Comparison of ENCODE assay signal across 25 mouse cellular contexts in the genomic region with DNA sequence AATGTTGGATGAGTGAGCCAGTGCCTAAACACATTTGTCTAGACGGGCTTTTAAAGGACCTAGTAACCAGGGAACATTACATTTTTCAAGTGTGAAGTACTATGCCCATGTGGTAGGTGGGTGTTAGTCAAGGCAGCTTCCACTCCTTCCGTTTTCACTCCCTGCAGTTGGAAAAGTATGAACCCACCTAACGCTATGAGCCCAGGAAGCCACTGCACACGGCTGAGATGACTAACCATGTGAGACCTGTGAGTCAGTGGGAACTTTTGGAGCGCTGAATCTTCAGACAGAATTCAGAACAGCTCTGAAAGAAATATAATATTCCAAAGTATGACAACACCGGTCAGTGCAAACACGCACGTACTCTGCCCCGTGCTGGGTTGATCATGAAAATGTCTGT.
DNase-seq lines count a peak whose midpoint lies in the region; ATAC-seq lines count a peak whose summit lies in the region.
"Had no signal": no experiment of that assay in that cellular context is flagged by ENCODE, and none has a peak within 500 bp of the region (broad histone marks: within the 10 kb centered on the region; RNA-seq: fewer than 3 reads in every experiment).

No protein-coding gene starts in this region.

- no peaks in the 10 kb centered on the region for H3K9me3 ChIP-seq in heart, embryonic 10.5 days
- no peaks in the 10 kb centered on the region for H3K9me3 ChIP-seq in heart, embryonic 11.5 days (replicated peaks; ENCODE audit: control insufficient read depth, low read length)
- H3K9me3 ChIP-seq: embryonic facial prominence, embryonic 15.5 days; hindbrain, embryonic 13.5 days; limb, embryonic 10.5 days; liver, embryonic 15.5 days had no signal

- no peak overlapping the region for H3K4me3 ChIP-seq in heart, embryonic 10.5 days
- H3K4me3 ChIP-seq in heart, embryonic 11.5 days (ENCODE audit: low read depth, low read length), result no peak overlapping the region
- H3K4me3 ChIP-seq: embryonic facial prominence, embryonic 15.5 days; heart, adult 2 months; heart, embryonic 15.5 days; hindbrain, embryonic 13.5 days; limb, embryonic 10.5 days; liver, embryonic 15.5 days; midbrain, embryonic 10.5 days had no signal

- 94% methylated on average over 9 of the region's 9 CpGs for WGBS in heart, embryonic 10.5 days
- WGBS in heart, embryonic 11.5 days (ENCODE audit: insufficient replicate concordance), result 95% methylated on average over 9 of the region's 9 CpGs

- H3K36me3 ChIP-seq in heart, embryonic 10.5 days, result peaks cover 36% of the 10 kb centered on the region
- H3K36me3 ChIP-seq in heart, embryonic 11.5 days (ENCODE audit: control insufficient read depth, insufficient read depth, low read length), result peaks cover 12% of the 10 kb centered on the region

- H3K27me3 ChIP-seq in heart, embryonic 10.5 days (ENCODE audit: insufficient read depth, poor library complexity, severe bottlenecking), result no peaks in the 10 kb centered on the region
- no peaks in the 10 kb centered on the region for H3K27me3 ChIP-seq in heart, embryonic 11.5 days (ENCODE audit: control insufficient read depth, insufficient read depth, low read length)
- H3K27me3 ChIP-seq: embryonic facial prominence, embryonic 15.5 days; heart, embryonic 15.5 days; hindbrain, embryonic 13.5 days; liver, embryonic 15.5 days had no signal

- peaks cover 7% of the 10 kb centered on the region for H3K4me1 ChIP-seq in heart, embryonic 10.5 days
- peaks cover 4% of the 10 kb centered on the region; the same call in 1 of the 2 replicates for H3K4me1 ChIP-seq in heart, embryonic 11.5 days (ENCODE audit: control insufficient read depth, insufficient read depth, low read length)
- H3K4me1 ChIP-seq: embryonic facial prominence, embryonic 15.5 days; heart, embryonic 15.5 days; hindbrain, embryonic 13.5 days; limb, embryonic 10.5 days; liver, embryonic 15.5 days; midbrain, embryonic 10.5 days had no signal

- no peak overlapping the region for H3K9ac ChIP-seq in heart, embryonic 11.5 days (ENCODE audit: low read depth, low read length)
- H3K9ac ChIP-seq: embryonic facial prominence, embryonic 15.5 days; heart, embryonic 15.5 days; hindbrain, embryonic 13.5 days; liver, embryonic 15.5 days had no signal

- no peak for ATAC-seq in heart, embryonic 11.5 days (replicated peaks; ENCODE audit: insufficient number of reproducible peaks, low FRiP score, low TSS enrichment)
- ATAC-seq: forebrain, embryonic 14.5 days had no signal

- H3K4me2 ChIP-seq in heart, embryonic 11.5 days, result no peak overlapping the region
- H3K4me2 ChIP-seq: embryonic facial prominence, embryonic 15.5 days; heart, embryonic 15.5 days; hindbrain, embryonic 13.5 days; liver, embryonic 15.5 days had no signal

- peak; percentile 14 for DNase-seq in layer of hippocampus, adult 11-12 months (ENCODE audit: low spot score)
- DNase-seq in layer of hippocampus, postnatal 10 days (ENCODE audit: low spot score in 2 of 2), result no peak
- peak; percentile 85 for DNase-seq in right cerebral cortex, adult 18-20 months
- DNase-seq in right cerebral cortex, postnatal 4 days, result no peak
- peak; percentile 34 for DNase-seq in layer of hippocampus, adult 9-11 months
- peak; percentile 58 to 70 for DNase-seq in right cerebral cortex, postnatal 36 days (ENCODE audit: low spot score in 2 of 2)
- DNase-seq in heart, embryonic 10.5 days (ENCODE audit: low spot score), result no peak
- DNase-seq: adrenal gland, postnatal 25 days; cerebellum, adult 9-10 months; gastrocnemius, postnatal 36 days; heart, adult 2 months; heart, postnatal 36 days; kidney, adult 11 months; kidney, postnatal 4 days; liver; lung, postnatal 4 days had no signal

- no peak overlapping the region for H3K27ac ChIP-seq in heart, embryonic 10.5 days
- no peak overlapping the region for H3K27ac ChIP-seq in heart, embryonic 11.5 days (ENCODE audit: low read depth, low read length)
- H3K27ac ChIP-seq: embryonic facial prominence, embryonic 15.5 days; heart, adult 2 months; heart, embryonic 15.5 days; hindbrain, embryonic 13.5 days; limb, embryonic 10.5 days; liver, embryonic 15.5 days; midbrain, embryonic 10.5 days; stomach, postnatal 0 days had no signal

Comparison
In these comparisons a context has a peak if more than half of its experiments do, and no peak if none do; other contexts are left out.
1. DNase-seq: peak in layer of hippocampus, adult 11-12 months (single experiment), right cerebral cortex, adult 18-20 months (single experiment), layer of hippocampus, adult 9-11 months (single experiment) and right cerebral cortex, postnatal 36 days (2 of 2); none in layer of hippocampus, postnatal 10 days (0 of 2), right cerebral cortex, postnatal 4 days (single experiment) and heart, embryonic 10.5 days (single experiment).